Mouse (Mus musculus) kidney, adult 2 months (tissue): ENCODE results near the gene Adm2.

Experiments
- CTCF ChIP-seq: fragments of 200-500 bp; conservative IDR thresholded peaks from 2 replicates; pipeline ENCODE4 v1.5.1; 2011; ENCODE audit warnings: low read depth, mild to moderate bottlenecking, control low read depth, low read length, moderate library complexity, mixed read lengths; ENCODE audit not compliant: insufficient read depth, insufficient read length
- POLR2A ChIP-seq: fragments of 200-500 bp; IDR thresholded peaks from one replicate; pipeline ENCODE4 v1.6.1; 2011; ENCODE audit warnings: low read depth, low read length, control low read depth

DNA sequence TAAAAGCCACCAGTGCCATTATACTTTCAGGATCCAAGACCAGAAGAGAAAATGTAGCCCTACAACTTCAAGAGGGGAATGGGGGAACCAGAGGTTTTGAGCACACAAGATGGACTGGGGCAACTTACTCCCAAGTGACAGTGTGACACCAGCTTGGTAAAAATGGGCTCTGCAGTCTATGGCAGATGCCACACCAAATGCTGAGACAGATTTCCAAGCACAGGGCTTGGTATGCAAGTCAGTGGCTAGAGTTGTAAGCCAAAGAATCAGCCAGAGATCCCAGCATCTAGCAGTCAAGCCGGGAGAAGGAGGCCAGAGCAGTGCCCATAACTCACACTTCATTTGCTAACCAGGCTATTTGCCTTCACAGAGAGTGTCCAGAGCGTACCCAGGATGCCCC lies 24.8 kb upstream of the Adm2 start:
- TF ChIP-seq CTCF (no peak), POLR2A (no peak)
